Comparison of ENCODE assay signal across 14 mouse cellular contexts in genomic region chr19:25924385-25924769, GRCm38 (mm10).
DNase-seq lines count a peak whose midpoint lies in the region; TF ChIP-seq lines count a peak whose summit lies in the region.
"Had no signal": no experiment of that assay in that cellular context is flagged by ENCODE, and none has a peak within 500 bp of the region (broad histone marks: within the 10 kb centered on the region; RNA-seq: fewer than 3 reads in every experiment).

No protein-coding gene starts in this region.

- intact Hi-C loops in gastrocnemius, adult 2 months (cut with DNase I), result no loop called here

- no peak overlapping the region for H3K4me3 ChIP-seq in gastrocnemius, adult 2 months
- H3K4me3 ChIP-seq: heart, embryonic 12.5 days; hindbrain, embryonic 15.5 days; kidney, embryonic 15.5 days; left cerebral cortex, adult 2 months; liver, embryonic 15.5 days had no signal

- peak; percentile 11 for DNase-seq in embryo, embryonic 10 days (ENCODE audit: low spot score)
- no peak for DNase-seq in embryo, embryonic 9.5 days (ENCODE audit: extremely low spot score)
- peak; percentile 3 for DNase-seq in lung, postnatal 10 days
- no peak for DNase-seq in lung, postnatal 14 days
- DNase-seq in gastrocnemius, adult 2 months, result peak; percentile 39
- peak; percentile 2 for DNase-seq in lung, postnatal 36 days
- no peak for DNase-seq in layer of hippocampus, adult 8-10 months (ENCODE audit: low spot score in 2 of 2)
- DNase-seq in frontal cortex, postnatal 36 days (ENCODE audit: low spot score in 2 of 2), result no peak
- DNase-seq: cerebellum, adult 18-20 months had no signal

- peak overlapping the region; percentile 41 for H3K27ac ChIP-seq in gastrocnemius, adult 2 months
- H3K27ac ChIP-seq: hindbrain, embryonic 15.5 days; kidney, embryonic 15.5 days; left cerebral cortex, adult 2 months; liver, embryonic 15.5 days had no signal

- no peak for TF ChIP-seq CTCF in gastrocnemius, adult 2 months (IDR thresholded peaks at IDR 0.05)

Comparison
In these comparisons a context has a peak if more than half of its experiments do, and no peak if none do; other contexts are left out.
1. DNase-seq: peak in embryo, embryonic 10 days (single experiment), lung, postnatal 10 days (single experiment), gastrocnemius, adult 2 months (single experiment) and lung, postnatal 36 days (single experiment); none in embryo, embryonic 9.5 days (single experiment), lung, postnatal 14 days (single experiment), layer of hippocampus, adult 8-10 months (0 of 2) and frontal cortex, postnatal 36 days (0 of 2).